Mouse (Mus musculus) layer of hippocampus, postnatal 14 days (tissue): ENCODE measurements around the gene Rpl22. TPM values are rescaled to one million over a fixed set of nuclear protein-coding genes. Genes with fewer than 3 reads are reported as not detected.

Experiments
- DNase-seq, 2 experiments: peaks; one replicate each; pipeline ENCODE4 v3.0.0; 2021 to 2022; ENCODE audit warnings: low spot score in 2 of 2, mixed read lengths in 1 of 2
- long read RNA-seq, 2 experiments: library from polyadenylated mRNA; stranded (forward); transcript quantifications; one replicate each; pipeline ENCODE4 v2.0.0; 2021
- total RNA-seq, 2 experiments: library from RNA; stranded (reverse); gene quantifications; 2 replicates each; pipeline ENCODE4 v1.2.3; 2021

Gene Rpl22
- 100 to 1,000 TPM; 227 to 233 TPM for total RNA-seq
- long read RNA-seq, experiment 1, transcript Rpl22-205 (4 exons, 581 nt), result major isoform, 47 of 67 reads
- long read RNA-seq, experiment 1, partial matches to known transcripts, result 6 of 67 reads
- long read RNA-seq, experiment 1, other reads (novel, unspliced or antisense), result 14 of 67 reads
- long read RNA-seq, experiment 2, transcript Rpl22-205 (4 exons, 581 nt), result major isoform, 56 of 90 reads
- long read RNA-seq, experiment 2, partial matches to known transcripts, result 17 of 90 reads
- long read RNA-seq, experiment 2, other reads (novel, unspliced or antisense), result 17 of 90 reads

- peak; percentile 89 to 97 for DNase-seq
Measured at GRCm38 (mm10) chr4:152325574-152326411, at the start of gene Rpl22. Gene Rpl22 (plus strand): TSS chr4:152325742.

- DNase-seq, result no peak
Measured at GRCm38 (mm10) chr4:152276389-152277347, 48.9 kb upstream of the Rpl22 start.

GRCm38 (mm10) chr4:152277916-152278315 lies 47.6 kb upstream of the Rpl22 start:
- no peak for DNase-seq

- DNase-seq, result no peak
Measured at GRCm38 (mm10) chr4:152278986-152279385, 46.6 kb upstream of the Rpl22 start.

- DNase-seq, result no peak
Measured at GRCm38 (mm10) chr4:152281601-152282000, 43.9 kb upstream of the Rpl22 start.

GRCm38 (mm10) chr4:152282721-152283120 lies 42.8 kb upstream of the Rpl22 start:
- no peak for DNase-seq

GRCm38 (mm10) chr4:152283186-152283950 lies 42.2 kb upstream of the Rpl22 start:
- peak; percentile 80 to 83 for DNase-seq

GRCm38 (mm10) chr4:152285505-152285904 lies 40.0 kb upstream of the Rpl22 start:
- DNase-seq, result peak; percentile 42 to 57

- no peak for DNase-seq
Measured at GRCm38 (mm10) chr4:152286183-152286582, 39.4 kb upstream of the Rpl22 start.

- DNase-seq, result no peak
Measured at GRCm38 (mm10) chr4:152286887-152287286, 38.7 kb upstream of the Rpl22 start.

GRCm38 (mm10) chr4:152287317-152288120 lies 38.0 kb upstream of the Rpl22 start:
- no peak for DNase-seq

- no peak for DNase-seq
Measured at GRCm38 (mm10) chr4:152288398-152288945, 37.1 kb upstream of the Rpl22 start.

- DNase-seq, result no peak
Measured at GRCm38 (mm10) chr4:152290385-152290784, 35.2 kb upstream of the Rpl22 start.

- DNase-seq, result no peak
Measured at GRCm38 (mm10) chr4:152290991-152291390, 34.6 kb upstream of the Rpl22 start.

GRCm38 (mm10) chr4:152291562-152291961 lies 34.0 kb upstream of the Rpl22 start, which contains the start of gene Hes3:
Gene Hes3 (minus strand): TSS chr4:152291662.
- no peak for DNase-seq

- no peak for DNase-seq
Measured at GRCm38 (mm10) chr4:152292102-152292765, 33.3 kb upstream of the Rpl22 start.

- DNase-seq, result no peak
Measured at GRCm38 (mm10) chr4:152294188-152294929, 31.2 kb upstream of the Rpl22 start.

GRCm38 (mm10) chr4:152295916-152296315 lies 29.6 kb upstream of the Rpl22 start:
- DNase-seq, result no peak
